Mouse (Mus musculus) bone marrow macrophage, adult 2 months (primary cell): ENCODE data around the gene Pacsin2.

Experiments used
- CTCF ChIP-seq: IDR thresholded peaks from 2 replicates; pipeline ENCODE4 v1.5.1; 2012; ENCODE audit warnings: low read depth, mild to moderate bottlenecking, low read length, moderate library complexity
- POLR2A ChIP-seq: IDR thresholded peaks from 2 replicates; pipeline ENCODE4 v1.6.1; 2012; ENCODE audit warnings: mild to moderate bottlenecking, low read depth, low read length, borderline replicate concordance

GRCm38 (mm10) chr15:83338908-83339307, 125.5 kb downstream of the Pacsin2 start:
- TF ChIP-seq CTCF (no peak), POLR2A (no peak)
